Mouse (Mus musculus): ENCODE measurements at regions not wholly inside any gene's neighbourhood (a gene's known extent, or its start where the extent isn't known, plus 50 kb on each side); places are given as distances from the start of the nearest gene placed in this dataset.

- no peak for DNase-seq (ENCODE audit: low spot score in 2 of 2)
These were observed 180.6 kb downstream of the Qdpr start for GRCm38 (mm10) chr5:45269391-45269790.

- DNase-seq (ENCODE audit: low spot score in 2 of 2) = no peak
These were observed 183.1 kb downstream of the Qdpr start for GRCm38 (mm10) chr5:45266914-45267313.

- DNase-seq (ENCODE audit: low spot score in 2 of 2) = no peak
These were observed 191.6 kb downstream of the Qdpr start for GRCm38 (mm10) chr5:45258486-45258885.

GRCm38 (mm10) chr5:45256256-45256999 is 193.6 kb downstream of the Qdpr start:
- DNase-seq (ENCODE audit: low spot score in 2 of 2) = no peak

- no peak for DNase-seq (ENCODE audit: low spot score in 2 of 2)
These were observed 218.2 kb downstream of the Qdpr start for GRCm38 (mm10) chr5:45231856-45232255.

- no peak for DNase-seq (ENCODE audit: low spot score in 2 of 2)
These were observed 219.9 kb downstream of the Qdpr start for GRCm38 (mm10) chr5:45230097-45230496.

GRCm38 (mm10) chr5:45229477-45229876 is 220.6 kb downstream of the Qdpr start:
- DNase-seq (ENCODE audit: low spot score in 2 of 2) = no peak

GRCm38 (mm10) chr5:45228226-45228927 is 221.7 kb downstream of the Qdpr start:
- no peak for DNase-seq (ENCODE audit: low spot score in 2 of 2)

GRCm38 (mm10) chr5:45220272-45220916 is 229.6 kb downstream of the Qdpr start:
- DNase-seq (ENCODE audit: low spot score in 2 of 2) = no peak

GRCm38 (mm10) chr5:45219558-45219957 is 230.5 kb downstream of the Qdpr start:
- DNase-seq (ENCODE audit: low spot score in 2 of 2) = no peak

- DNase-seq (ENCODE audit: low spot score in 2 of 2) = no peak
These were observed 230.9 kb downstream of the Qdpr start for GRCm38 (mm10) chr5:45219101-45219500.

- no peak for DNase-seq (ENCODE audit: low spot score in 2 of 2)
These were observed 235.6 kb downstream of the Qdpr start for GRCm38 (mm10) chr5:45214475-45214874.

GRCm38 (mm10) chr5:45198408-45198807 is 251.6 kb downstream of the Qdpr start:
- DNase-seq (ENCODE audit: low spot score in 2 of 2) = no peak

- DNase-seq (ENCODE audit: low spot score in 2 of 2) = no peak
These were observed 253.9 kb downstream of the Qdpr start for GRCm38 (mm10) chr5:45196159-45196558.

GRCm38 (mm10) chr5:45192287-45192686 is 257.7 kb downstream of the Qdpr start:
- no peak for DNase-seq (ENCODE audit: low spot score in 2 of 2)

GRCm38 (mm10) chr5:45173035-45173755 is 276.8 kb downstream of the Qdpr start:
- no peak for DNase-seq (ENCODE audit: low spot score in 2 of 2)

- no peak for DNase-seq (ENCODE audit: low spot score in 2 of 2)
These were observed 290.8 kb downstream of the Qdpr start for GRCm38 (mm10) chr5:45159194-45159593.

GRCm38 (mm10) chr5:45154936-45155335 is 295.1 kb downstream of the Qdpr start:
- no peak for DNase-seq (ENCODE audit: low spot score in 2 of 2)

GRCm38 (mm10) chr5:45144186-45144585 is 305.9 kb downstream of the Qdpr start:
- no peak for DNase-seq (ENCODE audit: low spot score in 2 of 2)

GRCm38 (mm10) chr5:45137198-45137973 is 312.6 kb downstream of the Qdpr start:
- no peak for DNase-seq (ENCODE audit: low spot score in 2 of 2)

- no peak for DNase-seq (ENCODE audit: low spot score in 2 of 2)
These were observed 313.3 kb downstream of the Qdpr start for GRCm38 (mm10) chr5:45136696-45137095.

All from spleen, postnatal 14 days (tissue).